Mouse (Mus musculus) MEL (cell line): ENCODE data around the gene Phlda1.

ENCODE experiments used
- CTCF ChIP-seq, 3 experiments: IDR thresholded peaks in 2 of 3; conservative IDR thresholded peaks in 1 of 3; 2 replicates each; pipeline ENCODE4 v1.5.1; 2011 to 2012; ENCODE audit warnings: low read length in 3 of 3, low read depth in 2 of 3, mild to moderate bottlenecking in 2 of 3, improper control_type of control experiment in 1 of 3, inconsistent platforms in 1 of 3, mixed read lengths in 1 of 3, moderate library complexity in 1 of 3; ENCODE audit not compliant: control insufficient read depth in 1 of 3, insufficient read depth in 1 of 3, poor library complexity in 1 of 3, severe bottlenecking in 1 of 3
- ELF1 ChIP-seq: IDR thresholded peaks from 2 replicates; pipeline ENCODE4 v1.6.1; 2014; ENCODE audit warnings: low read depth, mild to moderate bottlenecking, inconsistent platforms, low read length, improper control_type of control experiment, moderate library complexity
- HCFC1 ChIP-seq: IDR thresholded peaks from 2 replicates; pipeline ENCODE4 v1.6.1; 2012; ENCODE audit warnings: low read depth, mild to moderate bottlenecking, inconsistent platforms, low read length, improper control_type of control experiment, moderate library complexity
- POLR2AphosphoS5 ChIP-seq: IDR thresholded peaks from 2 replicates; pipeline ENCODE4 v1.6.1; 2012; ENCODE audit warnings: low read depth, borderline replicate concordance, mild to moderate bottlenecking, inconsistent platforms, low read length, moderate library complexity, mixed read lengths
- RAD21 ChIP-seq: IDR thresholded peaks from 2 replicates; pipeline ENCODE4 v1.6.1; 2011; ENCODE audit warnings: mild to moderate bottlenecking, low read depth, low read length, improper control_type of control experiment

DNA sequence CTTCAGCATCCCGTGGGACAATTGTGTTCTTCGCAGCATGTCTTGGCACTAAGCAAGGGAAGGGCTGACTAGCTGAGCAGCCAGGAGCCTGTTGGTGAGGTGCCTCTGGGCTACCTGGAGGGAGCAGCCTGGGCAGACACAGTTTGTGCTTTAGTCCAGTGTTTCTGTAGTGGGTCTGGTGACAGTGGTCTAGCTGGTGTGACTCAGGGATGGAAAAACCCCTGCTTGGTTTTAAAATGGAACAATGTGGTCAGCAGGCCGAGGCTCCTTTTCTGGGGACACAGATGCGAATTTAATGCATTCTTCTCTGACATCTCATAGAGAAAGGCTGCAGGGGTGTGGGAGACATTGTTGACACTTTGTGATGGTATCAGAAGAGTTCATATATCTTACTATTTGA lies 16.1 kb downstream of the Phlda1 start:
- TF ChIP-seq HCFC1 (no peak), POLR2AphosphoS5 (no peak), CTCF (IDR thresholded peaks at IDR 0.05 in 2 of 3, conservative IDR thresholded peaks at IDR 0.05 in 1 of 3; ENCODE audit: control insufficient read depth in 1 of 3, insufficient read depth in 1 of 3, low read depth in 2 of 3, low read length in 3 of 3, poor library complexity in 1 of 3, severe bottlenecking in 1 of 3) (no peak), ELF1 (no peak), RAD21 (no peak)
